10 mouse cellular contexts compared by ENCODE assay signal in genomic region chr12:95746856-95747579, GRCm38 (mm10). TPM values are rescaled to one million over a fixed set of nuclear protein-coding genes. Genes with fewer than 3 reads are reported as not detected.
DNase-seq lines count a peak whose midpoint lies in the region; ATAC-seq and TF ChIP-seq lines count a peak whose summit lies in the region.
"Had no signal": no experiment of that assay in that cellular context is flagged by ENCODE, and none has a peak within 500 bp of the region (broad histone marks: within the 10 kb centered on the region; RNA-seq: fewer than 3 reads in every experiment).

No protein-coding gene starts in this region.

- no peaks in the 10 kb centered on the region for H3K9me3 ChIP-seq in kidney, postnatal 0 days (replicated peaks; ENCODE audit: low read length)
- no peaks in the 10 kb centered on the region for H3K9me3 ChIP-seq in intestine, embryonic 15.5 days
- H3K9me3 ChIP-seq in midbrain, postnatal 0 days (ENCODE audit: low read length): no peaks in the 10 kb centered on the region
- H3K9me3 ChIP-seq: limb, embryonic 12.5 days; neural tube, embryonic 13.5 days had no signal

- no peaks in the 10 kb centered on the region; the same call in 1 of the 2 replicates for H3K4me1 ChIP-seq in kidney, postnatal 0 days (replicated peaks; ENCODE audit: insufficient read depth, low read length)
- H3K4me1 ChIP-seq in intestine, embryonic 15.5 days (replicated peaks): 0 out of 2 replicates have a peak, but pooled peaks cover 2% of the 10 kb centered on the region
- H3K4me1 ChIP-seq in midbrain, postnatal 0 days (ENCODE audit: insufficient read depth, low read length): no peaks in the 10 kb centered on the region

- peak; percentile 10; the same call in 1 of the 2 replicates for TF ChIP-seq CTCF in kidney, postnatal 0 days (IDR thresholded peaks at IDR 0.05; ENCODE audit: low read depth)
- TF ChIP-seq CTCF in midbrain, postnatal 0 days (IDR thresholded peaks at IDR 0.05): no peak

- H3K4me2 ChIP-seq in kidney, postnatal 0 days (ENCODE audit: low read length): no peak overlapping the region
- H3K4me2 ChIP-seq in intestine, embryonic 15.5 days (replicated peaks): no peak overlapping the region
- no peak overlapping the region for H3K4me2 ChIP-seq in midbrain, postnatal 0 days (ENCODE audit: low read depth, low read length, poor library complexity, severe bottlenecking)
- H3K4me2 ChIP-seq: limb, embryonic 12.5 days; neural tube, embryonic 13.5 days had no signal

- no peaks in the 10 kb centered on the region for H3K27me3 ChIP-seq in kidney, postnatal 0 days (ENCODE audit: insufficient read depth, low read length)
- H3K27me3 ChIP-seq in intestine, embryonic 15.5 days (replicated peaks): no peaks in the 10 kb centered on the region
- H3K27me3 ChIP-seq in midbrain, postnatal 0 days (ENCODE audit: insufficient read depth, low read length): no peaks in the 10 kb centered on the region
- H3K27me3 ChIP-seq: limb, embryonic 12.5 days; neural tube, embryonic 13.5 days had no signal

- no peak overlapping the region for H3K27ac ChIP-seq in kidney, postnatal 0 days
- peak overlapping the region; percentile 91 for H3K27ac ChIP-seq in macrophage
- H3K27ac ChIP-seq in intestine, embryonic 15.5 days: no peak overlapping the region
- H3K27ac ChIP-seq in midbrain, postnatal 0 days (ENCODE audit: low read depth, low read length): no peak overlapping the region
- H3K27ac ChIP-seq: limb, embryonic 12.5 days; neural tube, embryonic 13.5 days had no signal

- no peaks in the 10 kb centered on the region for H3K36me3 ChIP-seq in kidney, postnatal 0 days (ENCODE audit: insufficient read depth, low read length)
- H3K36me3 ChIP-seq in macrophage (ENCODE audit: inconsistent target): no peaks in the 10 kb centered on the region
- H3K36me3 ChIP-seq in intestine, embryonic 15.5 days: no peaks in the 10 kb centered on the region
- H3K36me3 ChIP-seq in midbrain, postnatal 0 days (ENCODE audit: insufficient read depth, low read length): no peaks in the 10 kb centered on the region
- H3K36me3 ChIP-seq: limb, embryonic 12.5 days; neural tube, embryonic 13.5 days had no signal

- WGBS in kidney, postnatal 0 days: 19% methylated on average over 10 of the region's 10 CpGs
- WGBS in macrophage (ENCODE audit: missing documents): 3% methylated on average over 10 of the region's 10 CpGs
- 66% methylated on average over 10 of the region's 10 CpGs for WGBS in intestine, embryonic 15.5 days
- WGBS in midbrain, postnatal 0 days: 56% methylated on average over 10 of the region's 10 CpGs

- no peak overlapping the region for H3K9ac ChIP-seq in kidney, postnatal 0 days (ENCODE audit: low read depth, low read length)
- no peak overlapping the region for H3K9ac ChIP-seq in intestine, embryonic 15.5 days
- H3K9ac ChIP-seq in midbrain, postnatal 0 days (replicated peaks; ENCODE audit: low read length, poor library complexity, severe bottlenecking): no peak overlapping the region
- H3K9ac ChIP-seq: limb, embryonic 12.5 days; neural tube, embryonic 13.5 days had no signal

- DNase-seq in kidney, postnatal 0 days (ENCODE audit: low spot score): peak; percentile 38
- no peak for DNase-seq in kidney, adult 9 months
- peak; percentile 77 for DNase-seq in A20 (ENCODE audit: low read depth, low spot score)
- DNase-seq in c-Kit-positive CD71-negative TER-119-negative erythroid progenitor cells, embryonic 14.5 days (ENCODE audit: low read depth): peak; percentile 42
- DNase-seq in midbrain, postnatal 0 days (ENCODE audit: low spot score): no peak
- no peak for DNase-seq in gastrocnemius, postnatal 10 days

- H3K79me2 ChIP-seq in macrophage (ENCODE audit: inconsistent target): no peaks in the 10 kb centered on the region

- no peak for ATAC-seq in kidney, postnatal 0 days (replicated peaks; ENCODE audit: low FRiP score, low read depth)
- ATAC-seq in intestine, embryonic 15.5 days: no peak
- ATAC-seq in midbrain, postnatal 0 days (ENCODE audit: low FRiP score): no peak

- H3K4me3 ChIP-seq in kidney, postnatal 0 days (replicated peaks; ENCODE audit: low read depth, low read length): no peak overlapping the region
- no peak overlapping the region for H3K4me3 ChIP-seq in macrophage (ENCODE audit: inconsistent target)
- no peak overlapping the region for H3K4me3 ChIP-seq in intestine, embryonic 15.5 days (replicated peaks)
- H3K4me3 ChIP-seq in midbrain, postnatal 0 days (ENCODE audit: low read depth, low read length): no peak overlapping the region
- H3K4me3 ChIP-seq: limb, embryonic 12.5 days; neural tube, embryonic 13.5 days had no signal

RNA-seq across cellular contexts. Expression of gene Flrt2, which starts 55.0 kb away (rescaled TPM):
- 15.6 and 15.9 TPM in 2 replicates for polyA plus RNA-seq in kidney, postnatal 0 days (2015; fragmentation: Nextera tagmentation; extraction: Ambion mirVana)
- 10 to 100 TPM in 6 of 26 experiments, 1 to 10 TPM in 20; 2.7 to 18.8 (median 7.3) TPM for total RNA-seq in macrophage (2018; cell fraction: chromatin; rRNA removed)
- 10 to 100 TPM in 5 of 26 experiments, 1 to 10 TPM in 21; 6.6 to 15.2 (median 8.9) TPM for total RNA-seq in macrophage (2018; cell fraction: cytosol; rRNA removed)
- 10 to 100 TPM in 22 of 26 experiments, 1 to 10 TPM in 4; 7.5 to 28.9 (median 12.0) TPM for total RNA-seq in macrophage (2018; cell fraction: nucleus; rRNA removed)
- 3.3 to 8.4 TPM (median 4.5 TPM) in 3 replicates for polyA plus RNA-seq in macrophage (2018)
- 17.5 and 19.5 TPM in 2 replicates for polyA plus RNA-seq in intestine, embryonic 15.5 days (2015; fragmentation: Nextera tagmentation; extraction: Ambion mirVana)
- total RNA-seq in midbrain, postnatal 0 days (2014; rRNA removed): 44.6 and 49.0 TPM in 2 replicates
- polyA plus RNA-seq in midbrain, postnatal 0 days (2015; fragmentation: Nextera tagmentation; extraction: Ambion mirVana): 12.3 and 12.8 TPM in 2 replicates
- total RNA-seq in gastrocnemius, postnatal 10 days (2021): 10 to 100 TPM; 13.6 to 19.0 TPM

Comparison
In these comparisons a context has a peak if more than half of its experiments do, and no peak if none do; other contexts are left out.
1. DNase-seq: peak in kidney, postnatal 0 days (single experiment), A20 (single experiment) and c-Kit-positive CD71-negative TER-119-negative erythroid progenitor cells, embryonic 14.5 days (single experiment); none in kidney, adult 9 months (single experiment), midbrain, postnatal 0 days (single experiment) and gastrocnemius, postnatal 10 days (single experiment).